Mouse (Mus musculus) myocyte (in vitro differentiated cells): Measurements from ENCODE around the gene Plxna2.

ENCODE experiments used
- CEBPB ChIP-seq: IDR thresholded peaks from 2 replicates; pipeline ENCODE4 v1.6.1; 2011; ENCODE audit warnings: mild to moderate bottlenecking, moderate library complexity; ENCODE audit not compliant: poor library complexity, insufficient read depth, severe bottlenecking
- E2F4 ChIP-seq: IDR thresholded peaks from one replicate; pipeline ENCODE4 v1.6.1; 2011; ENCODE audit warnings: mild to moderate bottlenecking, control low read depth, moderate library complexity; ENCODE audit not compliant: insufficient read depth
- MAX ChIP-seq: IDR thresholded peaks from one replicate; pipeline ENCODE4 v1.6.1; 2011; ENCODE audit warnings: low read depth, mild to moderate bottlenecking, control low read depth
- MYOD1 ChIP-seq, 3 experiments: IDR thresholded peaks; one replicate each; pipeline ENCODE4 v1.6.1; 2011; ENCODE audit warnings: control low read depth in 2 of 3, low read depth in 2 of 3, mild to moderate bottlenecking in 2 of 3, moderate library complexity in 1 of 3; ENCODE audit not compliant: insufficient read length in 2 of 3, control insufficient read depth in 1 of 3
- MYOG ChIP-seq, 3 experiments: IDR thresholded peaks; one replicate each; pipeline ENCODE4 v1.6.1; 2011; ENCODE audit warnings: control low read depth in 2 of 3, low read depth in 2 of 3, mild to moderate bottlenecking in 2 of 3; ENCODE audit not compliant: insufficient read length in 2 of 3, control insufficient read depth in 1 of 3, insufficient read depth in 1 of 3
- POLR2A ChIP-seq: IDR thresholded peaks from one replicate; pipeline ENCODE4 v1.6.1; 2011; ENCODE audit warnings: low read depth, mild to moderate bottlenecking, control low read depth, moderate library complexity; ENCODE audit not compliant: insufficient read length
- POLR2AphosphoS2 ChIP-seq: IDR thresholded peaks from one replicate; pipeline ENCODE4 v1.6.1; 2011; ENCODE audit warnings: low read depth, control low read depth; ENCODE audit not compliant: insufficient read length
- SRF ChIP-seq: IDR thresholded peaks from one replicate; pipeline ENCODE4 v1.6.1; 2011; ENCODE audit warnings: low read depth; ENCODE audit not compliant: control insufficient read depth, insufficient read length
- TCF12 ChIP-seq: IDR thresholded peaks from one replicate; pipeline ENCODE4 v1.6.1; 2011; ENCODE audit warnings: mild to moderate bottlenecking, control low read depth; ENCODE audit not compliant: poor library complexity, insufficient read depth, severe bottlenecking
- TCF3 ChIP-seq: IDR thresholded peaks from one replicate; pipeline ENCODE4 v1.6.1; 2011; ENCODE audit warnings: low read depth, control low read depth; ENCODE audit not compliant: insufficient read length
- USF1 ChIP-seq: IDR thresholded peaks from one replicate; pipeline ENCODE4 v1.6.1; 2011; ENCODE audit warnings: low read depth, mild to moderate bottlenecking, control low read depth, moderate library complexity

GRCm38 (mm10) chr1:194622174-194622573 lies 4.2 kb downstream of the Plxna2 start:
- no peak for TF ChIP-seq POLR2A
- TF ChIP-seq MYOD1 (IDR thresholded peaks at IDR 0.05; ENCODE audit: control insufficient read depth in 1 of 3, insufficient read length in 2 of 3, low read depth in 2 of 3) = no peak
- TF ChIP-seq TCF12 = no peak
- no peak for TF ChIP-seq MYOG (IDR thresholded peaks at IDR 0.05; ENCODE audit: control insufficient read depth in 1 of 3, insufficient read depth in 1 of 3, insufficient read length in 2 of 3, low read depth in 2 of 3)
- no peak for TF ChIP-seq SRF
- no peak for TF ChIP-seq USF1
- no peak for TF ChIP-seq TCF3
- TF ChIP-seq MAX = no peak
- TF ChIP-seq POLR2AphosphoS2 = no peak
- TF ChIP-seq E2F4 = no peak
- no peak for TF ChIP-seq CEBPB
